Mouse (Mus musculus) small intestine, adult 2 months (tissue): ENCODE data around the gene Pars2.

Experiments used
- CTCF ChIP-seq: fragments of 200-500 bp; IDR thresholded peaks from 2 replicates; pipeline ENCODE4 v1.5.1; 2012; ENCODE audit warnings: low read depth, mild to moderate bottlenecking, control low read depth, inconsistent platforms, low read length, moderate library complexity, mixed read lengths; ENCODE audit not compliant: insufficient replicate concordance, insufficient read length; ENCODE audit errors: extremely low read depth
- POLR2A ChIP-seq: fragments of 200-500 bp; IDR thresholded peaks from 2 replicates; pipeline ENCODE4 v1.6.1; 2012; ENCODE audit warnings: low read depth, mild to moderate bottlenecking, control low read depth, inconsistent platforms, low read length, moderate library complexity

DNA sequence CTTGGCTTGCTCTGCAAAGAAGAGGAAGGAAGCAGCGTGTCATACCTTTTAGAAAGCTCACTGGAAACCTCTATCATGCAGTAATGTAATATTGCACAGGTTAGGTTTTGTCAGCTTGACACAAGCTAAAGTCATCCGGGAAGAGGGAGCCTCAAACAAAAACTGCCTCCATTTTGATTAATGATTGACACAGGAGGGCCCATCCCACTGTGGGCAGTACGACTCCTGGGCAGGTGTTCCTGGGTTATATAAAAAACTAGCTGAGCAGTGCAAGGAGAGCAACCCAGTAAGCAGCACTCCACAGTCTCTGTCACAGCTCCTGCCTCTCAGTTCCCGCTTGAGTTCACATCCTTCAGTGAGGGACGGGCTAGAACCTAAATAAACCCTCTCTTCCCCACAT lies 25.9 kb downstream of the Pars2 start:
- TF ChIP-seq CTCF (no peak), POLR2A (no peak; the same call in 1 of the 2 replicates)
